Mouse (Mus musculus) left cerebral cortex, adult 2 months (tissue): ENCODE measurements around the gene Anks1b. TPM values are rescaled to one million over a fixed set of nuclear protein-coding genes. Genes with fewer than 3 reads are reported as not detected.

ENCODE experiments used
- DNase-seq, 2 experiments: peaks; one replicate each; pipeline ENCODE4 v3.0.0; 2021 to 2022; ENCODE audit warnings: low spot score in 2 of 2, mixed read lengths in 1 of 2; ENCODE audit errors: extremely low spot score in 1 of 2
- H3K27ac ChIP-seq: fragments of 200-600 bp; 2 replicates; pipeline ENCODE4 v1.8.1; 2022
- H3K4me3 ChIP-seq: fragments of 200-600 bp; 2 replicates; pipeline ENCODE4 v1.8.1; 2022
- CTCF ChIP-seq: fragments of 200-600 bp; IDR thresholded peaks from 2 replicates; pipeline ENCODE4 v1.8.1; 2022; ENCODE audit warnings: antibody characterized with exemption, mild to moderate bottlenecking, moderate library complexity
- intact Hi-C: fragments of 180-260 bp; cut with DNase I; formaldehyde crosslinking; loops from one replicate; pipeline ENCODE4 v1.15.1; 2025
- total RNA-seq, 2 experiments: library from RNA; stranded (reverse); gene quantifications; 2 replicates each; pipeline ENCODE4 v1.2.3; 2021

Anks1b gene
- total RNA-seq, 2 experiments from 2014 or later = 472 to 474 TPM

GRCm38 (mm10) chr10:91005858-91006538 is 1132.7 kb downstream of the Anks1b start:
- intact Hi-C loops = no loop called here
- no peak for TF ChIP-seq CTCF
- Histone ChIP-seq H3K27ac (no peak overlapping the region), H3K4me3 (no peak overlapping the region)
- DNase-seq = no peak

Other genes with a start within 250 kb of the Anks1b start
- gene Scyl2, start 187.2 kb upstream of the Anks1b start, total RNA-seq = 10 to 100 TPM; 34.2 to 34.7 TPM
- gene Actr6, start 141.2 kb upstream of the Anks1b start, total RNA-seq = 10 to 100 TPM; 21.5 to 23.0 TPM
- 10 to 100 TPM; 90.6 to 94.6 TPM for gene Uhrf1bp1l, start 128.5 kb upstream of the Anks1b start, total RNA-seq